Mouse (Mus musculus) erythroblast, embryonic 14.5 days (primary cell): Measurements from ENCODE around the gene Tmie. TPM values are rescaled to one million over a fixed set of nuclear protein-coding genes. Genes with fewer than 3 reads are reported as not detected.

Source experiments
- H3K27me3 ChIP-seq: 2 replicates; pipeline ENCODE4 v1.6.1; 2012; ENCODE audit warnings: inconsistent platforms; ENCODE audit not compliant: control insufficient read depth
- H3K36me3 ChIP-seq: 2 replicates; pipeline ENCODE4 v1.6.1; 2012; ENCODE audit warnings: mild to moderate bottlenecking, inconsistent platforms; ENCODE audit not compliant: control insufficient read depth
- H3K4me1 ChIP-seq: 2 replicates; pipeline ENCODE4 v1.6.1; 2012; ENCODE audit warnings: inconsistent platforms; ENCODE audit not compliant: control insufficient read depth
- H3K4me3 ChIP-seq: replicated peaks from 2 replicates; pipeline ENCODE3; 2012; ENCODE audit warnings: moderate library complexity, mild to moderate bottlenecking, inconsistent platforms
- H3K9me3 ChIP-seq: 2 replicates; pipeline ENCODE4 v1.6.1; 2012; ENCODE audit warnings: low read length, inconsistent platforms, mixed read lengths; ENCODE audit not compliant: control insufficient read depth
- GATA1 ChIP-seq: IDR thresholded peaks from 2 replicates; pipeline ENCODE4 v1.6.1; 2012; ENCODE audit warnings: low read length, inconsistent platforms, mixed read lengths
- TAL1 ChIP-seq: IDR thresholded peaks from 3 replicates; pipeline ENCODE4 v1.6.1; 2012; ENCODE audit warnings: low read length, inconsistent platforms, mixed read lengths
- polyA plus RNA-seq: library from polyadenylated mRNA; stranded (reverse); fragments of >175 nt; gene quantifications from 2 replicates; pipeline ENCODE4 v1.2.3, GENCODE M21; 2012

Tmie gene
- polyA plus RNA-seq: not detected in 2 replicates

DNA sequence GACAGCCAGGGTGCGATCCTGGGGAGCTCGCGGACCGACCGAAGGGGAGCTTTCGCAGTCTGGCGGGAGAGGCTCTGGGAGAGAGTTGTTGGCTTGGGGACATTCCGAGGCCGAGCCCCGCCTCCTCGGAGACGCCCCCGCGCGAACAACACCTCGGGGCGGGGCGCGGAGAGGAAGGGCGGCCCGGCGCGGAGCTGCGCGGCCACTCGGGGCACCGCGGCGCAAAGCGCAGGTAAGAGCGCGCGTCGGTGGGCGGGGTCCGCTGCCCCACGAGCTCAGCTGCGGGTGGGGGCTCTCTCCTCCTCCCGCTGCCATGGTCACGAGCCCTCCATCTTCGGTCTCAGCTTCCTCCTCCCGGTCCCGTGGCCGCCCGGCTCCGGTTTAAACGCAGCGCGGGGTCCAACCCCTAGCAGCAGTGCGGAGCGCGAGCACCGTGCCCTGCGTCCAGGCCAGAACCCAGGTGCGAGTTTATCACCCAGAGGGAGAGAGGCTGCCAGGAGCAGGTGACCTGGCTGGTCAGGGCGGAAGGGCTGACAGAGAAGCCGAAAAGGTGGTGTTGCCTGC, at the start of gene Tmie:
Tmie (minus strand) TSS at position 116 of the 564 bp plus-strand sequence.
- Histone ChIP-seq H3K4me3 (peak within 1 kb of the TSS; percentile 53), H3K9me3 (no peaks in the 10 kb centered on the region), H3K27me3 (peaks cover 32% of the 10 kb centered on the region), H3K36me3 (no peaks in the 10 kb centered on the region), H3K4me1 (peaks cover 2% of the 10 kb centered on the region; the same call in 1 of the 2 replicates)
- TF ChIP-seq GATA1 (no peak), TAL1 (no peak)

DNA sequence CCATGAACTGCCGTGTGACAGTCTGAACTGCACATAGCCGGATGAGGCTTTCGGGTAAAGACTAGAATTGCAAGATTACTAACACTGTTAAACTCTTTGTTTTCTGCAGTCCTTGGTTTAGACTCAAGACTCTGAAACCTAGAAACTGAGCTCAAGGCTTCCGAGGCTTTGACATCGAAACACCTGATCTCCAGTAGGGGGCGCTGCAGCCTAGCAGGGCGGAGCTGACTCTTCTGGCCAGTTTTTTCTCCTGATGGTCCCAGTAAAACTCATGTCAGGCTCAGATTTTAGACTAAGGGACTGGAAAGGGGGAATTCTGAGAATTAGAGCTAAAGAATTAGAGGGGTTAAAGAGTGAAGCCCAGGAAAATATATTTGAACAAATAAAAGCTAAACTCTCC, 42.8 kb upstream of the Tmie start:
- Histone ChIP-seq H3K27me3 (no peaks in the 10 kb centered on the region), H3K9me3 (no peaks in the 10 kb centered on the region)
- no peak for TF ChIP-seq TAL1
- TF ChIP-seq GATA1: no peak

DNA sequence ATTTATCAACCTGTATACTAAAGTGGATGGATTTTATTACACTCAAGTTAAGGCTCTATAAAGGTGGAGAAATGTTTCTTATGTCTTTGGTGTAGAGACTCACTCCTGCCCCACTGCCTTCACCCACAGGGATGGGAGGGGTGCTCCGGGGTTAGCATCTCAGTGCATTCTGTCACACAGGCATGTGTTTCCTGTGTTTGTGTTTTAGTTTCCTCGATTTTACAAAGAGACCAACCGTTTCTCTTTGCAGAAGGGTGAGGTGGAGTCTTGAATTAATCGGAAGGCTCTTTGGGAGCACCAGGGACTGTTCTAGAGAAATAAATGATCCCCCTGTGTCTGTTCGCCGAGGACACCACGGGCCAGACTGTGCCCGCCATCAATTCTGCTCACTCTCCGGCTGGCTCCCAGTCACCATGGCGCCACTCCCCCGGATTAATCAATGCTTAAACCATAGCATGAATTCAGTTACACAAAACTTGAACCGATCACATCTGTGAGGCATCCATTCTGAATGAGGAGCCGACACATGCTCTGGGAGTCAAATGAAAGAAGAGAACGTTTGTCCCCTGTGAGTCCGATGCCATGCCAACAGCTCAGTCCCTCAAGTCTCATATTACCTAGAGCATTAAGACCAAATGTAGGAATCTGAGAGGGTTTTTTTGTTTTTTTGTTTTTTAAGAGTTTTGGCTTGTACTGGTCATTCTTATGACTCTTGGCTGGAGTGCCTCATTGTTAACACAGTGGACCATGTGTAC, 40.9 kb upstream of the Tmie start:
- Histone ChIP-seq H3K4me1 (no peaks in the 10 kb centered on the region), H3K4me3 (no peak overlapping the region), H3K27me3 (no peaks in the 10 kb centered on the region), H3K9me3 (no peaks in the 10 kb centered on the region), H3K36me3 (no peaks in the 10 kb centered on the region)
- TF ChIP-seq GATA1: no peak
- TF ChIP-seq TAL1: no peak

More for the DNA sequence above, 42.8 kb upstream of the Tmie start:
- H3K4me3 ChIP-seq: no peak overlapping the region
- H3K36me3 ChIP-seq: no peaks in the 10 kb centered on the region
- H3K4me1 ChIP-seq: no peaks in the 10 kb centered on the region

GRCm38 (mm10) chr9:110916786-110917185, 36.9 kb upstream of the Tmie start, which contains the start of gene Fam240a:
Fam240a (minus strand) TSS chr9:110916861.
- TF ChIP-seq TAL1: no peak
- no peak for TF ChIP-seq GATA1
- H3K27me3 ChIP-seq: no peaks in the 10 kb centered on the region

DNA sequence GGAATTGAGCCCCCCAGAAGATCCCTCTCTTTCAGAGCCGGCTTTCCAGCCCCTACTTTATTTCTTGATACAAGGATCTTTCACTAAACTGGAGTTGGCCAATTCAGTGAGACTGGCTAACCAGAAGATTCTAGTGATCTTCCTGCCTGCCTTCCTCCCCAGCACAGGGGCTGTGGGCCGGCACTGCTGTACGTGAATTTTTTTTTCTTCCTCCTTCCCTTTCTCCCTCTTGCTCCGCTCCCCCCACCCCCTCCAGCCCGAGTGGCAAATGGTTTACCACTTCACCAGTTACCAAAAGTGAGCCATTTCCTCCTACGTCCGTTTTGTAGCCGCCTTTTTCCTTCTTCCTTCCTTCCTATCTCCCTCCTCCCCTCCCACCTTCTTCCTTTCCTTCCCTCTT, 35.6 kb upstream of the Tmie start:
- Histone ChIP-seq H3K36me3 (no peaks in the 10 kb centered on the region), H3K4me1 (no peaks in the 10 kb centered on the region), H3K9me3 (no peaks in the 10 kb centered on the region), H3K27me3 (no peaks in the 10 kb centered on the region), H3K4me3 (no peak overlapping the region)
- no peak for TF ChIP-seq GATA1
- TF ChIP-seq TAL1: no peak

More at GRCm38 (mm10) chr9:110916786-110917185, 36.9 kb upstream of the Tmie start, which contains the start of gene Fam240a:
- Histone ChIP-seq H3K4me3 (no peak within 1 kb of the TSS), H3K36me3 (no peaks in the 10 kb centered on the region), H3K4me1 (no peaks in the 10 kb centered on the region), H3K9me3 (no peaks in the 10 kb centered on the region)

DNA sequence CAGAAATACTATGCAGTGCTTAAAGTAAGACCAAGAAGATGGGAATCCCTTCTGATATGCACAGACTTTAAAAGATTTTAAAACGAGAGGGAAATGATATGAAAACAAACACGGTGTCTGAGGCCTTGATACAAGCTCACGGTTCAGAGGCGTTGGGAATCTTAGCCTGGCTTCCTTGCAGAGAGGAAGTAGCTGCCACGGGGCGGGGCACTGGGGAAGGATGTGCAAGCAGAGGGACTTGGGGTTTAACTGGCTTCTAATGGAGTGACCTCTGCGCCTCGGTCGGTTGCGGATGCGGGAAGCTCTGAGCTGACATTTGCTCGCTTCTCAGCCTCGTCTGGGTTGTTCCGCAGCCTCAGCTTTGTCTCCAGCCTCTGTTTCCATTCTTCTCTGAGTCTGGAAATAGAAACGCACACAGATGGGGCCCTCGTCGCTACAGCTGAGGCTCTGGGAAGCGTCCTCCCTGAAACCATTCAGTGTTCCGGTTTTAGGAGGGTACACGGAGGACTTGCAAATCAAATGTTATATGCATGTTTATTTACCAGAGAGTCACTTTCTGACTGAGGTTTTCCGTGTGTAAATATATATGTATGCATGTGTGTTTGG, 34.8 kb upstream of the Tmie start:
- H3K27me3 ChIP-seq: no peaks in the 10 kb centered on the region
- H3K4me1 ChIP-seq: no peaks in the 10 kb centered on the region
- no peaks in the 10 kb centered on the region for H3K9me3 ChIP-seq
- TF ChIP-seq GATA1 (no peak), TAL1 (no peak)
- no peak overlapping the region for H3K4me3 ChIP-seq
- no peaks in the 10 kb centered on the region for H3K36me3 ChIP-seq

GRCm38 (mm10) chr9:110909371-110909967, 29.6 kb upstream of the Tmie start:
- H3K4me3 ChIP-seq: no peak overlapping the region
- no peaks in the 10 kb centered on the region for H3K36me3 ChIP-seq
- no peak for TF ChIP-seq TAL1
- TF ChIP-seq GATA1: no peak
- no peaks in the 10 kb centered on the region for H3K9me3 ChIP-seq
- H3K27me3 ChIP-seq: no peaks in the 10 kb centered on the region
- no peaks in the 10 kb centered on the region for H3K4me1 ChIP-seq

DNA sequence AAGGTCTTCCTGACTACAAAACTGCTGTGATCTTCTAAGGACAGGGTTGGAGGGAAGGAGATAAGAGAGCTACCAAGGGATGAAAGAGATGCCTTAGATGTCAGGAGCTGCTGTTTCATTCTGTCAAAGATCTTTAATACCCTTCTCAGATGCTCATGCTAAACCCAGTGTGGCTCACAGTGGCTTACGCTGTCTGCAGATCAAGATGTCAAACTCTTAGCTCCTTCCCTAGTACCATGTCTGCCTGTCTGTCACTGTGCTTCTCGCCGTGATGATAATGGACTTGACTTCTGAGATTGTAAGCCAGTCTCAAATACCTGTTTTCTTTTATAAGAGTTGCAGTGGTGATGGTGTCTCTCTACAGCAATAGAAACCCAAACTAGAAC, 28.7 kb upstream of the Tmie start:
- TF ChIP-seq TAL1 (no peak), GATA1 (no peak)
- no peaks in the 10 kb centered on the region for H3K4me1 ChIP-seq
- H3K27me3 ChIP-seq: no peaks in the 10 kb centered on the region
- no peaks in the 10 kb centered on the region for H3K36me3 ChIP-seq
- H3K4me3 ChIP-seq: no peak overlapping the region
- H3K9me3 ChIP-seq: no peaks in the 10 kb centered on the region

- no peaks in the 10 kb centered on the region for H3K36me3 ChIP-seq
- H3K4me1 ChIP-seq: no peaks in the 10 kb centered on the region
- no peaks in the 10 kb centered on the region for H3K27me3 ChIP-seq
- no peak for TF ChIP-seq GATA1
- no peak for TF ChIP-seq TAL1
- H3K4me3 ChIP-seq: no peak overlapping the region
- no peaks in the 10 kb centered on the region for H3K9me3 ChIP-seq
Measured at GRCm38 (mm10) chr9:110907838-110908630, 28.1 kb upstream of the Tmie start.
